Mouse (Mus musculus): ENCODE data around the gene Tanc1. TPM values are rescaled to one million over a fixed set of nuclear protein-coding genes. Genes with fewer than 3 reads are reported as not detected.
A peak's percentile ranks its signal among the peaks of the same experiment; 100 is the strongest.

Tanc1 gene
- polyA plus RNA-seq, 1 experiment from 2014 or later: 27.7 TPM

GRCm38 (mm10) chr2:59660891-59661805 lies 49.3 kb downstream of the Tanc1 start:
- Histone ChIP-seq H3K4me1 (peaks cover 46% of the 10 kb centered on the region), H3K27ac (peak overlapping the region; percentile 72), H3K4me3 (no peak overlapping the region), H3K9me3 (no peaks in the 10 kb centered on the region), H3K27me3 (ENCODE audit: poor library complexity, severe bottlenecking) (no peaks in the 10 kb centered on the region), H3K36me3 (replicated peaks) (no peaks in the 10 kb centered on the region)
- no peak for DNase-seq (ENCODE audit: extremely low spot score, low spot score)
- WGBS: 67% methylated on average over 16 of the region's 16 CpGs

DNA sequence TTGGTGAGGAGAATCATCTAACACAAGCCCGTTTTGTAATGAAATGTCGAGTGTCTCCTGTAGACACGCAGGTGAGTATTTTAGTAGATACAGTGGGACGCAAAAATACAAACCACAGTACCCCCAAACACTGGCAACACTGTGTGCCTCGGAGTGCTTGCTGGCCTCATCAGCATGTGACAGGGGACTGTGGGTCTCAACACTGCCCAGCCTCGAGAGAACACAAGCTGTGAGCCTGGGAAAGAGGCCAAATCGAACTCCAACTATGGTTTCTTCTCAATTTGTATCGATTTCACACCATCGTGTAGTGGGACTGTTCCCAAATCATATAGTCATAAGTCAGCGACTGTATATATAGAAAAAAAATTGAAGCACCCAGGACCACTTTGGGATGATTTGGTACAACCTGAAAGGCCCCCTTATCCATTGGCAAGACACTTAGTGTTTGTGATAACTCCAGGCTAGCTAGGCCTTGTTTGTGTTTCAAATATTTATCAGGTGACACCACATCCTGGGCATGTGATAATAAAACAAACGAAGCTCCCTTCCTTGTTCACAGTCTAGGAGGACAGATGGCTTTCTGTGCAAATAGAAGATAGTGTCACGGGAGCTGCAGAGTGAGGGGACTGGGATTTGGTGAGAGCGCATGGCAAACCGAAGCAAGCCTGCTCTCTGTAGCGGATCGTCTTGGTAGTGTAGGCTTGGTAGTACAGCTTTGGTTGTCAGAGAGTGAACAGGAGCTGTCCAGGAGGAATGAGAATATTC lies 53.1 kb downstream of the Tanc1 start:
- H3K4me3 ChIP-seq: no peak overlapping the region
- no peaks in the 10 kb centered on the region for H3K36me3 ChIP-seq (replicated peaks)
- H3K4me1 ChIP-seq: peaks cover 27% of the 10 kb centered on the region
- H3K27me3 ChIP-seq (ENCODE audit: poor library complexity, severe bottlenecking): no peaks in the 10 kb centered on the region
- no peaks in the 10 kb centered on the region for H3K9me3 ChIP-seq
- H3K27ac ChIP-seq: no peak overlapping the region
- DNase-seq (ENCODE audit: extremely low spot score, low spot score): no peak
- 90% methylated on average over 16 of the region's 16 CpGs for WGBS

GRCm38 (mm10) chr2:59666533-59666932 lies 54.7 kb downstream of the Tanc1 start:
- no peaks in the 10 kb centered on the region for H3K27me3 ChIP-seq (ENCODE audit: poor library complexity, severe bottlenecking)
- no peak for DNase-seq (ENCODE audit: extremely low spot score, low spot score)
- no peak overlapping the region for H3K27ac ChIP-seq
- no peaks in the 10 kb centered on the region for H3K9me3 ChIP-seq
- peaks cover 27% of the 10 kb centered on the region for H3K4me1 ChIP-seq
- H3K4me3 ChIP-seq: no peak overlapping the region
- WGBS: 91% methylated on average over 5 of the region's 5 CpGs
- H3K36me3 ChIP-seq (replicated peaks): no peaks in the 10 kb centered on the region

GRCm38 (mm10) chr2:59670087-59671060 lies 58.5 kb downstream of the Tanc1 start:
- H3K4me3 ChIP-seq: no peak overlapping the region
- H3K27ac ChIP-seq: peak overlapping the region; percentile 62
- H3K36me3 ChIP-seq (replicated peaks): 0 out of 2 replicates have a peak, but pooled peaks cover 3% of the 10 kb centered on the region
- H3K9me3 ChIP-seq: no peaks in the 10 kb centered on the region
- WGBS: 62% methylated on average over 15 of the region's 15 CpGs
- H3K27me3 ChIP-seq (ENCODE audit: poor library complexity, severe bottlenecking): no peaks in the 10 kb centered on the region
- H3K4me1 ChIP-seq: peaks cover 56% of the 10 kb centered on the region
- DNase-seq (ENCODE audit: extremely low spot score, low spot score): no peak

GRCm38 (mm10) chr2:59671671-59672070 lies 59.8 kb downstream of the Tanc1 start:
- 54% methylated on average over 8 of the region's 8 CpGs for WGBS
- Histone ChIP-seq H3K4me3 (no peak overlapping the region), H3K27me3 (ENCODE audit: poor library complexity, severe bottlenecking) (no peaks in the 10 kb centered on the region), H3K27ac (no peak overlapping the region), H3K36me3 (replicated peaks) (0 out of 2 replicates have a peak, but pooled peaks cover 3% of the 10 kb centered on the region), H3K4me1 (peaks cover 69% of the 10 kb centered on the region), H3K9me3 (no peaks in the 10 kb centered on the region)
- DNase-seq (ENCODE audit: extremely low spot score, low spot score): no peak

DNA sequence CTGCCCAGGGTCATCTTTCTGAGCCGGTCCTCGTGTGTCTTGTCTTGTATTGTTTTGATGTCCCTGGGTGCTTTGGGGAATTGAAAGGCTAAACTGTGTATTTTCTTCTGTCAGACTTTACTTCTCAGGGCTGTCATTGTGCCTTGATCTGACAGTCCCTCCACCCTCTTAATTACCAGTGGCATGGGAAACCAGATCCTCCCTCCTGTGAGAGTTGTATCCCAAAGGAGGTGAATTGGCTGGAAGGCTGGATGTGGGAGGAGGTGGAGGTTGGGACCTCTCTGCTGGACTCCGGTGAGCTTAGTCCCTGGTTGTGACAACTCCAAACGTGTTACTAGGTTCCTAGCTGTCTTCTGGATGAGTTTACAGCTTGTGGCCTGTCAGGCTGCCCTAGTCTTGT lies 60.2 kb downstream of the Tanc1 start:
- 17% methylated on average over 4 of the region's 4 CpGs for WGBS
- Histone ChIP-seq H3K4me3 (no peak overlapping the region), H3K4me1 (peaks cover 72% of the 10 kb centered on the region), H3K9me3 (no peaks in the 10 kb centered on the region), H3K27me3 (ENCODE audit: poor library complexity, severe bottlenecking) (no peaks in the 10 kb centered on the region), H3K36me3 (replicated peaks) (0 out of 2 replicates have a peak, but pooled peaks cover 3% of the 10 kb centered on the region), H3K27ac (no peak overlapping the region; the same call in 1 of the 2 replicates)
- no peak for DNase-seq (ENCODE audit: extremely low spot score, low spot score)

DNA sequence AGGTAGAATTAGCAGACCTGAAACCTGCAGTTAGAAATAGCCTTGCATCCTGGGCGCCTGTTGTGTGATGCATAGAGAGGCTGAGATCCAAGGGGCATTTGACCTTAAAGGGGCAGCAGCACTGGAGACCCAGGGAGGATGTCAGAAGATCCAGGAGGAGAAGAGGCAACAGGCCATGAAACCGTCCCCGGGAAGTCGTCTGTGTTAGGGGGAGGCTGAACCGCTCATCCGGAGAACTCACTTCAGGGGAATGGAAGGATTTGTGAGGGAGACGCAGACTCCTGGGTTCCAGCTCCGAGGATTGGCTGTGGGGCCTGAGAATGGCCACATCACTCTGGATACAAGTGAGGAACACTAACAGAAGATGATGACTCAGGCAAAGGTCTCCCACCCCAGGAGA lies 60.8 kb downstream of the Tanc1 start:
- 61% methylated on average over 8 of the region's 8 CpGs for WGBS
- H3K27me3 ChIP-seq (ENCODE audit: poor library complexity, severe bottlenecking): no peaks in the 10 kb centered on the region
- H3K36me3 ChIP-seq (replicated peaks): 0 out of 2 replicates have a peak, but pooled peaks cover 3% of the 10 kb centered on the region
- H3K4me3 ChIP-seq: no peak overlapping the region
- H3K4me1 ChIP-seq: peaks cover 72% of the 10 kb centered on the region
- no peak overlapping the region for H3K27ac ChIP-seq
- DNase-seq (ENCODE audit: extremely low spot score, low spot score): no peak
- no peaks in the 10 kb centered on the region for H3K9me3 ChIP-seq

- H3K4me1 ChIP-seq: peaks cover 72% of the 10 kb centered on the region
- H3K27ac ChIP-seq: no peak overlapping the region
- no peak overlapping the region for H3K4me3 ChIP-seq
- no peaks in the 10 kb centered on the region for H3K9me3 ChIP-seq
- no peak for DNase-seq (ENCODE audit: extremely low spot score, low spot score)
- no peaks in the 10 kb centered on the region for H3K27me3 ChIP-seq (ENCODE audit: poor library complexity, severe bottlenecking)
- 0 out of 2 replicates have a peak, but pooled peaks cover 3% of the 10 kb centered on the region for H3K36me3 ChIP-seq (replicated peaks)
- 84% methylated on average over 6 of the region's 6 CpGs for WGBS
These were observed 61.5 kb downstream of the Tanc1 start for GRCm38 (mm10) chr2:59673351-59673750.

DNA sequence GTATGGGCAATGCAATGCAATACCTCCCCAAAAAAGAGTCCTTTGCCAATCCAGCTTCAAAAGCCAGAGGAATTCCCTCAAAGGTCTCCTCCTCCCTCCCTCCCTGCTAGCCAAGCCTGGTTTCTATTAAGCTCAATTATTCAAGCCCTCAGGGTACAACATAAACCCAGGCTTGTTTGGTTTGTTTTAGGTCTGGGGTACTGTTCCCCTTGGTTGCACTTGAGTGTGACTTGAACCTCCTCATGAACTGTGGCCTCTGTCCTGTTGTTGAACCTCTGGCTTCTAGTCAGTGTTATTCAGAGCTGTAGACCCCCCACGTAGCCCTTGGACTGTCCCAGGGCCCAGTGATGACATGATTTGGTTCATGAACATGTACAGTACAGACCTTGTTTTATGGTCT lies 62.0 kb downstream of the Tanc1 start:
- no peaks in the 10 kb centered on the region for H3K27me3 ChIP-seq (ENCODE audit: poor library complexity, severe bottlenecking)
- 47% methylated on average over 1 of the region's 1 CpGs for WGBS
- no peaks in the 10 kb centered on the region for H3K9me3 ChIP-seq
- H3K4me1 ChIP-seq: peaks cover 72% of the 10 kb centered on the region
- DNase-seq (ENCODE audit: extremely low spot score, low spot score): no peak
- no peak overlapping the region for H3K27ac ChIP-seq
- H3K4me3 ChIP-seq: no peak overlapping the region
- H3K36me3 ChIP-seq (replicated peaks): 0 out of 2 replicates have a peak, but pooled peaks cover 3% of the 10 kb centered on the region

DNA sequence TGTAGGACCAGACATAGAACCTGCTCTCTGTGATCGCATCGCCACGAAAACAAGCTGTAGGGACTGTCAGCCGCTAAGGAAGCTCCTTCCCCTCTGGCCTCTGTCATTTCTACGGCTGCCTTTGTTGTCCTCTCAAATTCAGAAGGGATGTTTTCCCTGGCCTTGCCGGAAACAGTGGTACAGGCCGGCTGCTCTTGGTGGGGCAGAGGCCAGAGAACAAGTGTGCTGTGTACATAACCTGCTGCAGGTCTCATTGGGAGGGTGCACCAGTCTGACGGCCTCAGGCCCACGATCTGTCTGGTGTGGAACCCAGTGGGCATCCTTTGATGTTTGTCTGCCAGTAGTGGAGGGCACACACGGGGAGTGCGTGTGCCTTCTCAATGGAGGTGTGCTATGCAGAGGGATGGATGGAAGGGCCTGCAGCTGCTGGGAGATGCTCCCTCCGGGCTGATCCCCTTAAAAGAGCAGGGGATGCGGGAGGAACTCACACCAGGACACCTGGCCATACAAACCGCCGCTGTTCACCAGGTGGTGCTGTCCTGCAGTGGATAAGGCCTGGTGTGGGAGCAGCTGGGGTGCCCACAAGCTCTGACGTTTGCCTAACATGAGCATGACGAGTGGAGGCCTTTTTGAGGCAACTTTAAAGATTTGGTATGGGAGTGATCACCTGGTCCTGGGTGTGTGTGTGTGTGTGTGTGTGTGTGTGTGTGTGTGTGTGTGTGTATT lies 63.6 kb downstream of the Tanc1 start:
- H3K9me3 ChIP-seq: no peaks in the 10 kb centered on the region
- no peak overlapping the region for H3K4me3 ChIP-seq
- peak overlapping the region; percentile 64 for H3K27ac ChIP-seq
- no peaks in the 10 kb centered on the region for H3K27me3 ChIP-seq (ENCODE audit: poor library complexity, severe bottlenecking)
- DNase-seq (ENCODE audit: extremely low spot score, low spot score): no peak
- 39% methylated on average over 17 of the region's 17 CpGs for WGBS
- 0 out of 2 replicates have a peak, but pooled peaks cover 3% of the 10 kb centered on the region for H3K36me3 ChIP-seq (replicated peaks)
- H3K4me1 ChIP-seq: peaks cover 78% of the 10 kb centered on the region

- no peaks in the 10 kb centered on the region for H3K9me3 ChIP-seq
- no peak overlapping the region for H3K4me3 ChIP-seq
- no peaks in the 10 kb centered on the region for H3K27me3 ChIP-seq (ENCODE audit: poor library complexity, severe bottlenecking)
- H3K4me1 ChIP-seq: peaks cover 76% of the 10 kb centered on the region
- 0 out of 2 replicates have a peak, but pooled peaks cover 3% of the 10 kb centered on the region for H3K36me3 ChIP-seq (replicated peaks)
- peak overlapping the region; percentile 64; the same call in 1 of the 2 replicates for H3K27ac ChIP-seq
- no peak for DNase-seq (ENCODE audit: extremely low spot score, low spot score)
- WGBS: 75% methylated on average over 6 of the region's 6 CpGs
These were observed 64.2 kb downstream of the Tanc1 start for GRCm38 (mm10) chr2:59676041-59676440.
